Mouse (Mus musculus) lung, embryonic 16.5 days (tissue): ENCODE measurements at regions not wholly inside any gene's neighbourhood (a gene's known extent, or its start where the extent isn't known, plus 50 kb on each side); places are given as distances from the start of the nearest gene placed in this dataset.

ENCODE experiments used
- ATAC-seq: fragments of 200-750 bp; cut with Nextera tagmentation; 2 replicates; pipeline ENCODE4 v1.8.0; 2017; ENCODE audit warnings: low read depth, mild to moderate bottlenecking, moderate library complexity
- H3K27ac ChIP-seq: fragments of 300-500 bp; sonication (generic); 2 replicates; pipeline ENCODE4 v1.5.1; 2014; ENCODE audit warnings: mild to moderate bottlenecking, control low read depth, low read length
- H3K27me3 ChIP-seq: fragments of 300-500 bp; sonication (generic); 2 replicates; pipeline ENCODE4 v1.6.1; 2014; ENCODE audit warnings: low read depth, low read length, mixed read lengths; ENCODE audit not compliant: control insufficient read depth, insufficient read depth
- H3K36me3 ChIP-seq: fragments of 300-500 bp; sonication (generic); 2 replicates; pipeline ENCODE4 v1.6.1; 2014; ENCODE audit warnings: low read length; ENCODE audit not compliant: control insufficient read depth, insufficient read depth
- H3K4me1 ChIP-seq: fragments of 300-500 bp; sonication (generic); replicated peaks from 2 replicates; pipeline ENCODE4 v1.6.1; 2014; ENCODE audit warnings: low read length, mixed read lengths; ENCODE audit not compliant: control insufficient read depth, insufficient read depth
- H3K4me2 ChIP-seq: fragments of 300-500 bp; sonication (generic); 2 replicates; pipeline ENCODE4 v1.6.1; 2014; ENCODE audit warnings: low read depth, low read length, control low read depth
- H3K4me3 ChIP-seq: fragments of 300-500 bp; sonication (generic); 2 replicates; pipeline ENCODE4 v1.5.1; 2014; ENCODE audit warnings: mild to moderate bottlenecking, low read length, control low read depth
- H3K9ac ChIP-seq: fragments of 300-500 bp; sonication (generic); 2 replicates; pipeline ENCODE4 v1.6.1; 2014; ENCODE audit warnings: low read length, control low read depth
- H3K9me3 ChIP-seq: fragments of 300-500 bp; sonication (generic); 2 replicates; pipeline ENCODE4 v1.6.1; 2016; ENCODE audit warnings: low read length; ENCODE audit not compliant: control insufficient read depth
- WGBS: fragments of 180-500 bp; shearing (Covaris S2); extraction: QIAGEN DNeasy Blood & Tissue Kit; methylation state at CpG from one replicate; pipeline ENCODE4 v1.1.7; 2014; 5-methylcytosine and 5-hydroxymethylcytosine counted together

DNA sequence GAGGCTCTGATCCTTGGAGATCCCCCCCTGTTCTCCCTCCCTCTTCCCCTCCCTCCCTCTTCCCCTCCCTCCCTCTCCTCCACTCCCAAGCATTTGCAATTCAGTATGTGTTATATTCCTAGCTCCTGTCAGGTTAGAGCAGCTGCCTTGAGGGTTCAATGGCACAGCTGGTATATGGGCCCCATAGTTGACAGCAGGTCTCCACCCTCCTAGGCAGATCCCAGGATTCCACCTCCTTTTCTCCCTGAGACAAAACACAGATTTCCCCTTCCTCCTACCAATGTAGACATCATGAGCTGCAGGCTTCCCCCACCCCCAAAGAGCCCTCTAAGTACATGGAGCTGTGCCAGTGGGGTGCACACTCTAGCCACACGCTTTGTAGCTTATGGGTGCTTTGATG, 137.8 kb downstream of the Unc5cl start:
- 83% methylated on average over 1 of the region's 1 CpGs for WGBS

DNA sequence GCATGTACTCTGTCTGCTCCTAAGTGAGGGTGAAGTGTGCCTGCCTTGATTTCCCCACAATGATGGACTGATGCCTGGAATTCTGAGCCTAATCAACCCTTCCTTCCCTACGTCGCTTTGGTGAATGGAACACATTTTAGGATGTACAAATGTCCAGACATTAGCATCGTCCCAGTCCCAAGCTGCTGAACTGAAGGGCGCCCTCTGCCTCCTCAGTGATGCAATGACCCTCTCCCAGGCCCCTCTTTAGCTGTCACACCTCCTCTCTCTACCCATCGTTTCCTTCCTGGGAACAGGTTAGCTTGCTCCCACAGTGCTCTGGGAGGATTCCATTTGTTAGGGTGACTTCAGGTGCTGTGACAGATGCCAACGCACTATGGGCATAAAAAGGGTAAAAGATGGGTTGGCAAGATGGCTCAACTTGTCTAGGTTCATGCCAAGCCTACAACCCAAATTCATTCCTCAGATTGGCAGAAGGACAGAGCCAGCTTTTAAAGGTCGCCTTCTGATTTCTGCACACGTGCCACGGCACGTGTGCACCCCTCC, 140.8 kb downstream of the Unc5cl start:
- H3K4me3 ChIP-seq = no peak overlapping the region
- H3K27me3 ChIP-seq = no peaks in the 10 kb centered on the region
- no peaks in the 10 kb centered on the region for H3K4me1 ChIP-seq
- no peak overlapping the region for H3K4me2 ChIP-seq
- H3K9ac ChIP-seq = no peak overlapping the region
- WGBS = 70% methylated on average over 10 of the region's 10 CpGs
- H3K36me3 ChIP-seq = no peaks in the 10 kb centered on the region
- H3K27ac ChIP-seq = no peak overlapping the region
- peaks cover 2% of the 10 kb centered on the region; the same call in 1 of the 2 replicates for H3K9me3 ChIP-seq
- no peak for ATAC-seq

More for the DNA sequence above, 137.8 kb downstream of the Unc5cl start:
- Histone ChIP-seq H3K36me3 (no peaks in the 10 kb centered on the region), H3K4me3 (no peak overlapping the region), H3K27ac (no peak overlapping the region), H3K4me2 (no peak overlapping the region), H3K4me1 (no peaks in the 10 kb centered on the region), H3K9ac (no peak overlapping the region), H3K9me3 (peaks cover 2% of the 10 kb centered on the region; the same call in 1 of the 2 replicates), H3K27me3 (no peaks in the 10 kb centered on the region)
- ATAC-seq = no peak

DNA sequence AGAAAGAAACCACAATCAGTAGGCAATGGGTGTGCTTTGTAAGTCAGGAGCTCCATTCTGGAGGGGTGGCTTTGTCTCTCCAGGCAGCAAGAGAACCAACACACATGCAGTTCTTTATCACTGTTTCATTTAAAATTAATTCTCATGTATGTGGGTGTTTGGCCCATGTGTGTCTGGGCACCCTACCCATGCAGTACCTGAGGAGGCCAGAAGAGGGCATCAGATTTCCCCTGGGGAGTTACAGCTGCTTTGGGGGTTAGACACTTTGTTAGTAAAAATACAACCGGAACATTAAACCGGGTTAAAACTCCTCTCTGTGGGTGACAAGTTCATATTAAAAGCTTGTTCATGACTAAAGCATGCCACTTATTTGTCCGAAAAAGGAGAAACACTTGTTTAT, 141.7 kb downstream of the Unc5cl start:
- Histone ChIP-seq H3K4me1 (no peaks in the 10 kb centered on the region), H3K4me3 (no peak overlapping the region), H3K36me3 (no peaks in the 10 kb centered on the region), H3K27ac (no peak overlapping the region), H3K27me3 (no peaks in the 10 kb centered on the region), H3K9ac (no peak overlapping the region), H3K9me3 (peaks cover 2% of the 10 kb centered on the region; the same call in 1 of the 2 replicates), H3K4me2 (no peak overlapping the region)
- no peak for ATAC-seq
- 77% methylated on average over 3 of the region's 3 CpGs for WGBS

DNA sequence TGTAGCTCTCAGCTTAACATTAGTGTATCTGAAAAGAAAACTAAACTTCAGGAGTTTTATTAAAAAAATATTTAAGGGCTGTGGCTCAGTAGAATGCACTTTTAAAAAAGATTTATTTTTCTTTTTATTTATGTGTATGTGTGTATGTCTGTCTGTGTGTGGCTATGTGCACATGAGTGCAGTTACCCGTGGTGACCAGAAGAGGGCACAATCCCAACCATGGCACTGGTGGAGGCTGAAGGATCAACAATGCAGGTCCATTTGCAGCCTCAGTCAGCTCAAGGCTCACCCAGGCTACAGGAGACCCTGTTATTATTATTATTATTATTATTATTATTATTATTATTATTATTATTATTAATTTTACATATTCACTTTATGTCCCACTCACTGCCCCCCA, 142.6 kb downstream of the Unc5cl start:
- Histone ChIP-seq H3K4me2 (no peak overlapping the region), H3K4me3 (no peak overlapping the region), H3K9ac (no peak overlapping the region), H3K9me3 (peaks cover 2% of the 10 kb centered on the region; the same call in 1 of the 2 replicates), H3K27ac (no peak overlapping the region), H3K27me3 (no peaks in the 10 kb centered on the region; the same call in 1 of the 2 replicates), H3K4me1 (no peaks in the 10 kb centered on the region), H3K36me3 (no peaks in the 10 kb centered on the region)
- ATAC-seq = no peak
- WGBS = 94% methylated on average over 1 of the region's 1 CpGs

DNA sequence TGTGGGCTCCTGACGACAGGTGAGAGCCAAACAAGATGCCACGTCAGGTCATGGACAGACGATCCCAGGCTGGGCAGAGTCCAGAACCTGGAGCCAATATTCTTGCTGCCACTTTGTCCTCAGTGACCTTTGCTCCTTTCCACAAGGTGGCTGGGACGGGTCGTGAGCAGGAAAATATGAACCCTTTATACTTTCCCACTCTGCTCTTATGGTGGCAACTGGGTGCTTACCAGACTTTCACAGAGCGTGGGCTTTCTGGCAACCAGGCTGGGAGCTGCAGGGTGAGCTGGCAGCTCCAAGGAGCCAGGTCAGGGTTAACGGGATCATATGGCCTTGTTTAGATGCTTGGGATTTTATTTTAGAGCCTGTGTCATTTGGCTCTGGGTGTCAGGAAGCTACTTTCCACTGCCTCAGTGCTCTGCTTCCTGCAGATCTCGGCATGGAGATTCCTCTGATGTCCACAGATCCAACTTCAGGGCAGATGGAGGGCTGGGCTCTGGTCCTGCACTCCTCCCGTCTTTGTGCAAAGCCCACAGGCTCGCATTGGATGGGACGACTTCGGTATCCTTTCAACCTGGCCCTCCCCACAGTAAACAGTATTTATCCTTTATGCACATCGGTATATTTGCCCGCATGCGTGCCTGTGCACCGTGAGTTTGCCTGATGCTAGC, 143.9 kb downstream of the Unc5cl start:
- WGBS = 81% methylated on average over 16 of the region's 16 CpGs
- H3K4me1 ChIP-seq = no peaks in the 10 kb centered on the region
- H3K9me3 ChIP-seq = peaks cover 2% of the 10 kb centered on the region; the same call in 1 of the 2 replicates
- H3K27me3 ChIP-seq = no peaks in the 10 kb centered on the region; the same call in 1 of the 2 replicates
- no peak overlapping the region for H3K4me2 ChIP-seq
- H3K9ac ChIP-seq = no peak overlapping the region
- no peak overlapping the region for H3K4me3 ChIP-seq
- H3K27ac ChIP-seq = no peak overlapping the region
- no peak for ATAC-seq
- H3K36me3 ChIP-seq = no peaks in the 10 kb centered on the region

DNA sequence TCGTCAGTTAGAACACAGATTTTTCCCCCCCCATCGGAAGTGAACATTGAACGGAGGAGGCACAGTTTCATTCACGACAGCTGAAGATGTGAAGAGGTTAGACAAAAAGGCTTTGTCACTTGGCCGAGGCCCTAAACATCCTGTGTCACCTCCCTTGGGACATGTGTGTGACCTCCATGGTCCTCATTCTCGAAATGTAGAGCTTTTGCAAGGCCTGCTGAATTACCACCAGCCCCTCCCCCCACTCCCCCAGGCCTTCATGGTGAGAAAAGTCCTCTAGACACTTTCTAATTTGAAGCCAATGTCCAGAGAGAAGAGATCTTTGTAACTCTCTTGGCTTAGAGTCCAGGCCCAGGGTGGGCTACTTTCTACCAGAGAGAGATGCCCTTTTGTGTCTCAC, 145.5 kb downstream of the Unc5cl start:
- Histone ChIP-seq H3K27me3 (no peaks in the 10 kb centered on the region; the same call in 1 of the 2 replicates), H3K9me3 (peaks cover 2% of the 10 kb centered on the region; the same call in 1 of the 2 replicates), H3K4me2 (no peak overlapping the region), H3K4me3 (no peak overlapping the region), H3K27ac (no peak overlapping the region), H3K36me3 (no peaks in the 10 kb centered on the region), H3K9ac (no peak overlapping the region), H3K4me1 (no peaks in the 10 kb centered on the region)
- no peak for ATAC-seq
- WGBS = 39% methylated on average over 6 of the region's 6 CpGs

DNA sequence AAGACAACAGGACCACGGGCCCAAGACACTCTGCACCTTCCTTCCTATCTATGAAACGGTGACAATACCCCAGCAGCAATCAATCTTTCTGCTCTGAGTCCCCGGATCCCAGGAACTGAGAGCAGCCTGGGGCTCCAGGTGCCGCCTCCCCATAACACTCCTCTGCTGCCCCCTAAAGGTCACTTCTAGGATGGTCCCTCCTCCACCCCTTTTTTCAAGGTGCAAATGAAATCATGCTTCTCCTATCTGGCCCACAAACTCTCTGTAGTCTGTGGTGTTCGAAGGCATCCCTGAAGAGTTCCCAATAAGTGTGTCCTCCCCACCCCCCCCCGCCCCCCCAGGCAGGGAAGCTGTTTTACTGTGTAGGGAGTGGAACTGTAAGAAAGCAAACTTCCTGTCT, 147.9 kb downstream of the Unc5cl start:
- Histone ChIP-seq H3K36me3 (no peaks in the 10 kb centered on the region), H3K9ac (no peak overlapping the region), H3K4me1 (no peaks in the 10 kb centered on the region), H3K27me3 (no peaks in the 10 kb centered on the region; the same call in 1 of the 2 replicates), H3K9me3 (no peaks in the 10 kb centered on the region), H3K27ac (no peak overlapping the region), H3K4me2 (no peak overlapping the region), H3K4me3 (no peak overlapping the region)
- ATAC-seq = no peak; the same call in 1 of the 2 replicates
- 4% methylated on average over 6 of the region's 6 CpGs for WGBS

DNA sequence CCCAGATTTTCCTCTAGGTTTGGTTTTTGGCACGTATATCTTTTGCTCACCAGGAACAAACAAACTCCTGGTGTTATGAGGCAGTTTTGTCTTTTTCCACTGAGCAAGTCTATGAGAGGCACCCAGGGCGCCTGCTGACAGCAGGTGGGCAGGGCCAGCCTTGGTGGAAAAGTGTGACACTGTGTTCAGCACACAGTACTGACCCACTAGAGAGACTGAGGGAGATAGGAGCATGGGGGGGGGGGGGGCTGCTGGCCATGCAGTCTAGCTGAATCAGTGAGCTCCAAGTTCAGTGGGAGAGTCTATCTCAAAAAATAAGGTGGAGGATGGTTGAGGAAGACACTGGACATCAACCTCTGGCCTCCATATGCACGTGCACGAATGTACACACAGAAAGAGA, 152.1 kb downstream of the Unc5cl start:
- H3K9ac ChIP-seq = no peak overlapping the region
- no peak for ATAC-seq
- no peaks in the 10 kb centered on the region for H3K36me3 ChIP-seq
- no peak overlapping the region for H3K27ac ChIP-seq
- no peaks in the 10 kb centered on the region; the same call in 1 of the 2 replicates for H3K27me3 ChIP-seq
- no peak overlapping the region for H3K4me2 ChIP-seq
- no peaks in the 10 kb centered on the region for H3K9me3 ChIP-seq
- H3K4me3 ChIP-seq = no peak overlapping the region
- no peaks in the 10 kb centered on the region for H3K4me1 ChIP-seq
- 80% methylated on average over 4 of the region's 4 CpGs for WGBS

DNA sequence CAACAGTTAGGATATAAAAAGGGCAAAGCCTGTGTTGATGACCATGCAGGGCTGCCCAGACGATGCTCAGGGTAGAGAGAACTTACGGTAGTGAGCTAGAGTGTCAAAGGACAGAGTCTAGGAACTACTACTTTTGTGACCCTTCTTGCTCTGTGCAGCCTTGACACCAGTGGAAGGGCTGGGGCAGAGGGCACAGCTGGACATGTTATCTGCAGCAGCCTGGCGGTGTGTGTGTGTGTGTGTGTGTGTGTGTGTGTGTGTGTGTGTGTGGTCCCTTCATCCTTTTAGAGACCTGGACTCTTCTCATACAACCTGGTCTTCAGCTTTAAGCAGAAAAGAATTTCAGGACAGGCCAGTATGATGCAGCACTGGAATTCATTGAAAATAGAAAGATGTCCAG, 153.6 kb downstream of the Unc5cl start:
- WGBS = 54% methylated on average over 3 of the region's 3 CpGs
- ATAC-seq = no peak
- H3K27me3 ChIP-seq = no peaks in the 10 kb centered on the region

More for the DNA sequence above, 153.6 kb downstream of the Unc5cl start:
- no peaks in the 10 kb centered on the region for H3K36me3 ChIP-seq
- no peaks in the 10 kb centered on the region for H3K4me1 ChIP-seq
- no peak overlapping the region for H3K4me2 ChIP-seq
- no peaks in the 10 kb centered on the region for H3K9me3 ChIP-seq
- no peak overlapping the region for H3K4me3 ChIP-seq
- no peak overlapping the region for H3K9ac ChIP-seq
- no peak overlapping the region for H3K27ac ChIP-seq
